Comparison of ENCODE assay signal across 9 mouse cellular contexts in the genomic region with DNA sequence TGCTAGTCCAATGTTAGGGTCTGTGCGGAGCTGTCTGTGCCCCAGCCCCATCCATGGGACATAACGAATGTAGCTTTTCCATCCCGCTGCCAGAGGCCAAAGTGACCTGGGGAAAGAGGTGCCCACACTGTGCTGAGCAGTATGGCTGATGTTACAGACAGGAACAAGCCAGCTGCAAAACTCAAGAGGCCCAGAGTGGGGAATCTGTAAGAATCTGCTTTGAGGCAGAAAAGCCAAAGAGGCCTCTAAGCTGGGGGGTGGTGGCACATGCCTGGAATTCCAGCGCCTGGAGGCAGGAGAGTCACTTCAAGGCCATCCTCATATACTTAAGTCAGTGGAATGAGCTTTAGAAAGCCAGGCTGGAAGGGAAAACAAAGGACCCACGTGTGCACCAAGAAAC. TPM values are rescaled to one million over a fixed set of nuclear protein-coding genes. Genes with fewer than 3 reads are reported as not detected.
DNase-seq lines count a peak whose midpoint lies in the region; ATAC-seq and TF ChIP-seq lines count a peak whose summit lies in the region.
"Had no signal": no experiment of that assay in that cellular context is flagged by ENCODE, and none has a peak within 500 bp of the region (broad histone marks: within the 10 kb centered on the region; RNA-seq: fewer than 3 reads in every experiment).

No protein-coding gene starts in this region.

- no peaks in the 10 kb centered on the region for H3K9me3 ChIP-seq in kidney, embryonic 14.5 days (ENCODE audit: control insufficient read depth, low read length)
- H3K9me3 ChIP-seq in limb, embryonic 14.5 days (ENCODE audit: control insufficient read depth, low read length): no peaks in the 10 kb centered on the region

- H3K9ac ChIP-seq in kidney, embryonic 14.5 days (ENCODE audit: low read depth, low read length): no peak overlapping the region; the same call in 1 of the 2 replicates
- no peak overlapping the region for H3K9ac ChIP-seq in limb, embryonic 14.5 days (ENCODE audit: low read depth, low read length, severe bottlenecking)
- H3K9ac ChIP-seq: liver, embryonic 14.5 days had no signal

- no peak overlapping the region for H3K4me3 ChIP-seq in kidney, embryonic 14.5 days (ENCODE audit: low read length)
- H3K4me3 ChIP-seq in limb, embryonic 14.5 days (replicated peaks; ENCODE audit: low read length): no peak overlapping the region

- no peak for TF ChIP-seq POLR2A in limb, embryonic 14.5 days (IDR thresholded peaks at IDR 0.05; ENCODE audit: borderline replicate concordance, extremely low read depth, insufficient read depth, insufficient read length)

- WGBS in kidney, embryonic 14.5 days: 59% methylated on average over 5 of the region's 5 CpGs
- 33% methylated on average over 5 of the region's 5 CpGs for WGBS in limb, embryonic 14.5 days

- peak; percentile 61 for ATAC-seq in kidney, embryonic 14.5 days (ENCODE audit: low FRiP score, low TSS enrichment)
- peak; percentile 86 for ATAC-seq in limb, embryonic 14.5 days (ENCODE audit: low FRiP score, low read depth)

- no peaks in the 10 kb centered on the region for H3K27me3 ChIP-seq in kidney, embryonic 14.5 days (ENCODE audit: control insufficient read depth, insufficient read depth, low read length)
- H3K27me3 ChIP-seq in limb, embryonic 14.5 days (ENCODE audit: control insufficient read depth, insufficient read depth, low read length): no peaks in the 10 kb centered on the region

- no peak overlapping the region for H3K4me2 ChIP-seq in kidney, embryonic 14.5 days (replicated peaks; ENCODE audit: low read depth, low read length)
- no peak overlapping the region for H3K4me2 ChIP-seq in limb, embryonic 14.5 days (replicated peaks; ENCODE audit: low read depth, low read length, severe bottlenecking)

- no peak for DNase-seq in kidney, adult 9 months
- peak; percentile 69 for DNase-seq in embryo, embryonic 11 days
- peak; percentile 67 for DNase-seq in limb, embryonic 14.5 days (ENCODE audit: low spot score)
- peak; percentile 22 for DNase-seq in retina, embryonic 14.5 days (ENCODE audit: low spot score)
- DNase-seq in thymus, adult 18-20 months: no peak
- DNase-seq in adrenal gland, postnatal 25 days: no peak
- no peak for DNase-seq in gastrocnemius, postnatal 4 days (ENCODE audit: low spot score in 2 of 2)

- H3K4me1 ChIP-seq in kidney, embryonic 14.5 days (ENCODE audit: control insufficient read depth, insufficient read depth, low read length): no peaks in the 10 kb centered on the region
- peaks cover 11% of the 10 kb centered on the region; the same call in 1 of the 2 replicates for H3K4me1 ChIP-seq in limb, embryonic 14.5 days (ENCODE audit: control insufficient read depth, insufficient read depth, low read length)

- H3K27ac ChIP-seq in kidney, embryonic 14.5 days (ENCODE audit: low read depth, low read length): peak overlapping the region; percentile 45; the same call in 1 of the 2 replicates
- peak overlapping the region; percentile 80 for H3K27ac ChIP-seq in limb, embryonic 14.5 days (replicated peaks; ENCODE audit: low read depth, low read length)
- H3K27ac ChIP-seq: liver, embryonic 14.5 days had no signal

- H3K36me3 ChIP-seq in kidney, embryonic 14.5 days (ENCODE audit: control insufficient read depth, insufficient read depth, low read length): peaks cover 28% of the 10 kb centered on the region
- peaks cover 22% of the 10 kb centered on the region for H3K36me3 ChIP-seq in limb, embryonic 14.5 days (ENCODE audit: control insufficient read depth, insufficient read depth, low read length)

RNA-seq across cellular contexts. Expression of gene Pole4, which starts 18.2 kb away (rescaled TPM):
- polyA plus RNA-seq in kidney, embryonic 14.5 days (2014; fragmentation: Nextera tagmentation; extraction: Ambion mirVana): 120 and 136 TPM in 2 replicates
- 41.8 and 43.2 TPM in 2 replicates for polyA plus RNA-seq in limb, embryonic 14.5 days (2012; rRNA removed)
- polyA plus RNA-seq in limb, embryonic 14.5 days (2014; fragmentation: Nextera tagmentation; extraction: Ambion mirVana): 96.0 and 97.2 TPM in 2 replicates
- total RNA-seq in adrenal gland, postnatal 25 days (2021): 42.3 and 49.2 TPM in 2 replicates
- 10 to 100 TPM; 26.3 to 26.6 TPM for total RNA-seq in gastrocnemius, postnatal 4 days (2021)

RNA-seq across cellular contexts. Expression of gene Hk2, which starts 50.9 kb away (rescaled TPM):
- polyA plus RNA-seq in kidney, embryonic 14.5 days (2014; fragmentation: Nextera tagmentation; extraction: Ambion mirVana): 28.0 TPM in 2 replicates
- polyA plus RNA-seq in limb, embryonic 14.5 days (2012; rRNA removed): 13.4 and 14.2 TPM in 2 replicates
- 17.4 and 18.5 TPM in 2 replicates for polyA plus RNA-seq in limb, embryonic 14.5 days (2014; fragmentation: Nextera tagmentation; extraction: Ambion mirVana)
- total RNA-seq in adrenal gland, postnatal 25 days (2021): 87.9 and 110 TPM in 2 replicates
- total RNA-seq in gastrocnemius, postnatal 4 days (2021): 10 to 100 TPM; 65.5 to 75.0 TPM

Comparison
In these comparisons a context has a peak if more than half of its experiments do, and no peak if none do; other contexts are left out.
1. DNase-seq: peak in embryo, embryonic 11 days (single experiment), limb, embryonic 14.5 days (single experiment) and retina, embryonic 14.5 days (single experiment); none in kidney, adult 9 months (single experiment), thymus, adult 18-20 months (0 of 2), adrenal gland, postnatal 25 days (single experiment) and gastrocnemius, postnatal 4 days (0 of 2).